Mouse (Mus musculus): ENCODE measurements around the gene Praf2. TPM values are rescaled to one million over a fixed set of nuclear protein-coding genes. Genes with fewer than 3 reads are reported as not detected.
"Not testable (repeated sequence)": the region's sequence is repeated elsewhere in the genome, so short reads cannot be mapped to it uniquely, and the experiment has no call there.

Gene Praf2
- 8.4 and 11.0 TPM in 2 replicates for total RNA-seq (2021)
- long read RNA-seq, transcript Praf2-201 (3 exons, 1,339 nt): major isoform, 6 of 6 reads
- long read RNA-seq, partial matches to known transcripts: 0 of 6 reads
- long read RNA-seq, other reads (novel, unspliced or antisense): 0 of 6 reads

GRCm38 (mm10) chrX:7728215-7728921, at the start of gene Praf2:
Gene Praf2, plus strand, starts transcription at chrX:7728439.
- DNase-seq: peak; percentile 71

GRCm38 (mm10) chrX:7678986-7679385, 49.3 kb upstream of the Praf2 start:
- DNase-seq: no peak

- peak; percentile 91 for DNase-seq
Observed at GRCm38 (mm10) chrX:7679405-7680056, 48.7 kb upstream of the Praf2 start.

- no peak for DNase-seq
Observed at GRCm38 (mm10) chrX:7680057-7680412, 48.2 kb upstream of the Praf2 start.

GRCm38 (mm10) chrX:7680864-7681263, 47.4 kb upstream of the Praf2 start, which contains the start of gene Magix:
Gene Magix, minus strand, starts transcription at chrX:7681251.
- DNase-seq: no peak

- no peak for DNase-seq
Observed at GRCm38 (mm10) chrX:7688321-7688720, 39.9 kb upstream of the Praf2 start.

- DNase-seq: no peak
Observed at GRCm38 (mm10) chrX:7690486-7690885, 37.8 kb upstream of the Praf2 start.

- DNase-seq: peak; percentile 9
Observed at GRCm38 (mm10) chrX:7692862-7693261, 35.4 kb upstream of the Praf2 start.

GRCm38 (mm10) chrX:7696520-7696919, 31.7 kb upstream of the Praf2 start:
- DNase-seq: no peak

GRCm38 (mm10) chrX:7696954-7697381, 31.3 kb upstream of the Praf2 start, which contains the start of gene Gpkow:
Gene Gpkow, plus strand, starts transcription at chrX:7697131.
- peak; percentile 66 for DNase-seq

- DNase-seq: not testable (repeated sequence)
Observed at GRCm38 (mm10) chrX:7713764-7714134, 14.5 kb upstream of the Praf2 start.

- DNase-seq: peak; percentile 83
Observed at GRCm38 (mm10) chrX:7714135-7714899, 13.9 kb upstream of the Praf2 start, which contains the start of gene Wdr45. Gene Wdr45, plus strand, starts transcription at chrX:7714333.

- not testable (repeated sequence) for DNase-seq
Observed at GRCm38 (mm10) chrX:7716058-7716457, 12.2 kb upstream of the Praf2 start.

- peak; percentile 51 for DNase-seq
Observed at GRCm38 (mm10) chrX:7721514-7722281, 6.5 kb upstream of the Praf2 start, which contains the start of gene Gm45208. Gene Gm45208, plus strand, starts transcription at chrX:7722245.

GRCm38 (mm10) chrX:7722282-7722611, 6.0 kb upstream of the Praf2 start:
- no peak for DNase-seq

GRCm38 (mm10) chrX:7722691-7723090, 5.5 kb upstream of the Praf2 start:
- DNase-seq: no peak

- no peak for DNase-seq
Observed at GRCm38 (mm10) chrX:7724135-7724534, 4.1 kb upstream of the Praf2 start.

- no peak for DNase-seq
Observed at GRCm38 (mm10) chrX:7725841-7726240, 2.4 kb upstream of the Praf2 start.

GRCm38 (mm10) chrX:7727176-7727575, 1.1 kb upstream of the Praf2 start:
- DNase-seq: peak; percentile 24

GRCm38 (mm10) chrX:7728922-7729265, 655 bp downstream of the Praf2 start:
- no peak for DNase-seq

GRCm38 (mm10) chrX:7733571-7734156, 5.4 kb downstream of the Praf2 start:
- DNase-seq: peak; percentile 71
